8 mouse cellular contexts compared by ENCODE assay signal in the genomic region with DNA sequence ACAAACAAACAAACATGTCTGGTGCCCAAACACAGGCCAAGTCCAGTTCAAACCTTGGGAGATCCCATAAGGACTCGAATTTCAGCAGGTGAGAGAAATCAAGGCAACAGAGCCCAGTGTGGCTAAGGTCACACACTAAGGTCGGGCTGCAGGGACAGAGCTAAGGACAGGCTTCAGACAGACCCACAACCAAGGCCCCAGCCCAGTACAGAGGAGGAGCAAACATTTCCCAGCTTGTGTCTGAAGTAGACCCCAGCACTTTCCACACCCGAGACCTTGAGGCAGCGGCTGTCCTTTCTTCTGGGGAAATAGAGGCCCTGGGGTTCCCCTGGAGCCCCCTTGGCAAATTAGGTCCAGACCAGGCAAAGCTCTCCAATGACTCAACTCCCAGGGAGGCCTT.
DNase-seq lines count a peak whose midpoint lies in the region; ATAC-seq and TF ChIP-seq lines count a peak whose summit lies in the region.

No protein-coding gene starts in this region.

- no peaks in the 10 kb centered on the region for H3K79me2 ChIP-seq in CH12.LX (replicated peaks; ENCODE audit: control insufficient read depth, extremely low read depth, insufficient read depth, poor library complexity, severe bottlenecking)

- peak; percentile 40 for DNase-seq in adrenal gland, postnatal 14 days
- DNase-seq in adrenal gland, postnatal 25 days: no peak
- no peak for DNase-seq in CH12.LX (ENCODE audit: extremely low read depth)
- DNase-seq in heart, embryonic 10.5 days (ENCODE audit: low spot score): no peak
- DNase-seq in liver, embryonic 13.5 days: no peak
- no peak for DNase-seq in retina, embryonic 14.5 days (ENCODE audit: low spot score)
- no peak for DNase-seq in frontal cortex, postnatal 36 days (ENCODE audit: low spot score in 2 of 2)
- no peak for DNase-seq in layer of hippocampus, adult 9-11 months

- TF ChIP-seq CTCF in CH12.LX (conservative IDR thresholded peaks at IDR 0.05 in 1 of 2, IDR thresholded peaks at IDR 0.05 in 1 of 2; ENCODE audit: low read depth in 2 of 2, low read length in 2 of 2): no peak

- H3K27me3 ChIP-seq in CH12.LX (replicated peaks): no peaks in the 10 kb centered on the region
- H3K27me3 ChIP-seq in heart, embryonic 10.5 days (ENCODE audit: insufficient read depth, poor library complexity, severe bottlenecking): no peaks in the 10 kb centered on the region
- peaks cover 17% of the 10 kb centered on the region for H3K27me3 ChIP-seq in liver, embryonic 13.5 days

- no peak for TF ChIP-seq POLR2A in CH12.LX (IDR thresholded peaks at IDR 0.05; ENCODE audit: low read depth, low read length)

- TF ChIP-seq RAD21 in CH12.LX (IDR thresholded peaks at IDR 0.05; ENCODE audit: low read depth, low read length): no peak

- peak overlapping the region; percentile 59 for H3K4me2 ChIP-seq in CH12.LX (ENCODE audit: insufficient read depth, low read depth, poor library complexity, severe bottlenecking)
- peak overlapping the region; percentile 69 for H3K4me2 ChIP-seq in liver, embryonic 13.5 days

- in situ Hi-C loops in CH12.LX (cut with MboI; ENCODE audit: low pct_ligation_motif_present, low pct_unique_long_range_greater_than_20kb, low sequenced_read_pairs): no loop called here

- H3K9me3 ChIP-seq in CH12.LX (replicated peaks; ENCODE audit: low read length): no peaks in the 10 kb centered on the region
- no peaks in the 10 kb centered on the region for H3K9me3 ChIP-seq in heart, embryonic 10.5 days
- no peaks in the 10 kb centered on the region for H3K9me3 ChIP-seq in liver, embryonic 13.5 days (replicated peaks)

- H3K4me1 ChIP-seq in CH12.LX (ENCODE audit: control insufficient read depth in 1 of 2, insufficient read depth in 2 of 2): peaks cover 36 to 76% of the 10 kb centered on the region in 2 experiments
- H3K4me1 ChIP-seq in heart, embryonic 10.5 days: peaks cover 71% of the 10 kb centered on the region
- H3K4me1 ChIP-seq in liver, embryonic 13.5 days (replicated peaks): peaks cover 65% of the 10 kb centered on the region

- WGBS in heart, embryonic 10.5 days: 33% methylated on average over 4 of the region's 4 CpGs
- 22% methylated on average over 4 of the region's 4 CpGs for WGBS in liver, embryonic 13.5 days (ENCODE audit: insufficient replicate concordance)

- ATAC-seq in liver, embryonic 13.5 days (ENCODE audit: low read depth): no peak

- peak overlapping the region in 1 of 3 experiments; percentile 31 for H3K4me3 ChIP-seq in CH12.LX (replicated peaks in 1 of 3; ENCODE audit: low read depth in 2 of 3, low read length in 2 of 3, poor library complexity in 1 of 3)
- H3K4me3 ChIP-seq in heart, embryonic 10.5 days: peak overlapping the region; percentile 36; the same call in 1 of the 2 replicates
- peak overlapping the region; percentile 40; the same call in 1 of the 2 replicates for H3K4me3 ChIP-seq in liver, embryonic 13.5 days (replicated peaks)

- no peak; the same call in 1 of the 2 replicates for TF ChIP-seq EP300 in CH12.LX (IDR thresholded peaks at IDR 0.05; ENCODE audit: low read length)

- dilution Hi-C loops in CH12.LX (cut with MboI; ENCODE audit: extremely low pct_ligation_motif_present, extremely low pct_unique_long_range_greater_than_20kb, low sequenced_read_pairs): no loop called here

- peak overlapping the region; percentile 87 for H3K27ac ChIP-seq in CH12.LX (ENCODE audit: insufficient read depth, low read depth)
- H3K27ac ChIP-seq in heart, embryonic 10.5 days: peak overlapping the region; percentile 90
- peak overlapping the region; percentile 85 for H3K27ac ChIP-seq in liver, embryonic 13.5 days

- H3K36me3 ChIP-seq in CH12.LX (replicated peaks in 1 of 2; ENCODE audit: control insufficient read depth in 1 of 2, insufficient read depth in 1 of 2, low read length in 1 of 2): no peaks in the 10 kb centered on the region
- H3K36me3 ChIP-seq in heart, embryonic 10.5 days: no peaks in the 10 kb centered on the region
- no peaks in the 10 kb centered on the region for H3K36me3 ChIP-seq in liver, embryonic 13.5 days

- peak overlapping the region; percentile 50 for H3K9ac ChIP-seq in CH12.LX (ENCODE audit: insufficient read depth, low read depth)
- H3K9ac ChIP-seq in liver, embryonic 13.5 days: peak overlapping the region; percentile 45

TF ChIP-seq in CH12.LX, 34 proteins besides CTCF, POLR2A, EP300 and RAD21:
- no peak for TF ChIP-seq ZC3H11A (IDR thresholded peaks at IDR 0.05; ENCODE audit: low read depth, low read length)
- TF ChIP-seq ETS1 (conservative IDR thresholded peaks at IDR 0.05; ENCODE audit: low read depth, low read length): no peak
- TF ChIP-seq MAZ (IDR thresholded peaks at IDR 0.05; ENCODE audit: low read depth, low read length): 0 out of 2 replicates have a peak, but pooled peaks have one; percentile 48
- TF ChIP-seq SMC3 (IDR thresholded peaks at IDR 0.05; ENCODE audit: low read depth, low read length): no peak
- TF ChIP-seq HCFC1 (IDR thresholded peaks at IDR 0.05; ENCODE audit: low read depth, low read length): peak; percentile 23; the same call in 1 of the 2 replicates
- TF ChIP-seq NELFE (IDR thresholded peaks at IDR 0.05; ENCODE audit: low read depth, low read length): 0 out of 2 replicates have a peak, but pooled peaks have one; percentile 35
